Mouse (Mus musculus) liver, embryonic 14.5 days (tissue): ENCODE results near the gene Plbd1. TPM values are rescaled to one million over a fixed set of nuclear protein-coding genes. Genes with fewer than 3 reads are reported as not detected.

Source experiments
- ATAC-seq: fragments of 200-750 bp; cut with Nextera tagmentation; 2 replicates; pipeline ENCODE4 v1.8.0; 2017; ENCODE audit warnings: moderate number of reproducible peaks, mild to moderate bottlenecking, moderate library complexity; ENCODE audit not compliant: insufficient read depth
- DNase-seq, 3 experiments: peaks; one replicate each; pipeline ENCODE4 v3.0.0-alpha.2; 2012 to 2013; ENCODE audit warnings: low read depth in 3 of 3, low spot score in 3 of 3
- H3K27ac ChIP-seq: fragments of 300-500 bp; sonication (generic); 2 replicates; pipeline ENCODE4 v1.5.1; 2014; ENCODE audit warnings: moderate library complexity, mild to moderate bottlenecking, control low read depth, inconsistent platforms
- H3K27me3 ChIP-seq: fragments of 300-500 bp; sonication (generic); 2 replicates; pipeline ENCODE4 v1.6.1; 2014; ENCODE audit warnings: mild to moderate bottlenecking, low read length, moderate library complexity; ENCODE audit not compliant: control insufficient read depth, insufficient read depth
- H3K36me3 ChIP-seq: fragments of 300-500 bp; sonication (generic); replicated peaks from 2 replicates; pipeline ENCODE4 v1.6.1; 2014; ENCODE audit warnings: low read depth; ENCODE audit not compliant: control insufficient read depth, insufficient read depth
- H3K4me1 ChIP-seq, 2 experiments: fragments of 200-500 bp in 1 of 2; fragments of 300-500 bp in 1 of 2; sonication (generic) in 1 of 2; replicated peaks; 2 replicates each; pipeline ENCODE4 v1.6.1; 2012 to 2014; ENCODE audit warnings: antibody characterized with exemption in 1 of 2, inconsistent platforms in 1 of 2, low read length in 1 of 2; ENCODE audit not compliant: control insufficient read depth in 2 of 2, insufficient read depth in 2 of 2
- H3K4me2 ChIP-seq: fragments of 300-500 bp; sonication (generic); 2 replicates; pipeline ENCODE4 v1.6.1; 2014; ENCODE audit warnings: low read depth, mild to moderate bottlenecking, control low read depth, moderate library complexity
- H3K4me3 ChIP-seq, 2 experiments: fragments of 200-500 bp in 1 of 2; fragments of 300-500 bp in 1 of 2; sonication (generic) in 1 of 2; 2 replicates each; pipeline ENCODE4 v1.5.1; 2012 to 2014; ENCODE audit warnings: low read depth in 2 of 2, low read length in 2 of 2, mild to moderate bottlenecking in 2 of 2, control low read depth in 1 of 2, inconsistent platforms in 1 of 2, moderate library complexity in 1 of 2; ENCODE audit not compliant: insufficient read depth in 1 of 2
- H3K9ac ChIP-seq: fragments of 300-500 bp; sonication (generic); replicated peaks from 2 replicates; pipeline ENCODE4 v1.6.1; 2014; ENCODE audit warnings: mild to moderate bottlenecking, control low read depth, moderate library complexity
- H3K9me3 ChIP-seq: fragments of 300-500 bp; sonication (generic); 2 replicates; pipeline ENCODE4 v1.6.1; 2016; ENCODE audit warnings: low read length, mixed read lengths; ENCODE audit not compliant: control insufficient read depth
- CTCF ChIP-seq: IDR thresholded peaks from 2 replicates; pipeline ENCODE4 v1.5.1; 2016; ENCODE audit warnings: antibody characterized with exemption, low read depth, control low read depth
- EP300 ChIP-seq: IDR thresholded peaks from 2 replicates; pipeline ENCODE4 v1.6.1; 2016; ENCODE audit warnings: antibody characterized with exemption, low read depth
- WGBS: fragments of 180-500 bp; shearing (Covaris S2); extraction: QIAGEN DNeasy Blood & Tissue Kit; methylation state at CpG from one replicate; pipeline ENCODE4 v1.1.7; 2014; ENCODE audit not compliant: insufficient replicate concordance; 5-methylcytosine and 5-hydroxymethylcytosine counted together
- polyA plus RNA-seq, 2 experiments: library from polyadenylated mRNA; depleted of rRNA in 1 of 2; stranded (reverse) in 1 of 2; unstranded in 1 of 2; fragments of >200 nt; fragmentation: Nextera tagmentation in 1 of 2; extraction: Ambion mirVana in 1 of 2; gene quantifications; 2 replicates each; pipeline versions ENCODE4 v1.2.1 to v1.2.3; 2012 to 2014

Plbd1 gene
- polyA plus RNA-seq, 2 experiments = 3.9 to 7.6 TPM

DNA sequence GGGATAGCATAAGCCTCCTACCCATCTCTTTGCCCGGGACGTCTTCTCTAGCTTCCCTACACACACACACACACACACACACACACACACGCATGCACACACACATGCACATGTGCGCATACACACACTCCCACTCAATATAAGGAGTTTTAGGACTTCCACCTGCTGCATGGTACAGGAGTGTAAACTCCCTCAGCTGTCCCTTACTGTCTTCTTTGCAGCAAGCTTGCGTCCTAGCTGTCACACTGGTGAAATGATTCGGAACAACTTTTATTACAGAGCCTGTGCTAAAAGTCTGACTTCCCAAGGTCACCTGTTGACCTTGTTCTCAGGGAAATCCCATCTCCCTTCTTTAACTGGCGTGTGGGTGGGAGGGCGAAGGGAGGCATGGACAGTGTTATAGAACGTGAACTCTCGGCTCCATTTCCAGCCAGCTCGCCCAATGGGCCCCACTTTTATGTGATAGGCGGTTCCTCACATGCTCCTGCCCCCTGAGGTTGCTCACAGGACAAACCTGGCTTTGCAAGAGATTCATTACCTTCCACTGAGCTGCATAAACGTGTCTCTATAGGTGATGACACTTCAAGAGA is 29.7 kb downstream of the Plbd1 start:
- Histone ChIP-seq H3K4me1 (peaks cover 0 to 3% of the 10 kb centered on the region in 2 experiments; a peak in 2 of 4 replicates), H3K27ac (no peak overlapping the region), H3K4me2 (no peak overlapping the region), H3K27me3 (no peaks in the 10 kb centered on the region), H3K4me3 (no peak overlapping the region), H3K9ac (no peak overlapping the region), H3K9me3 (no peaks in the 10 kb centered on the region), H3K36me3 (no peaks in the 10 kb centered on the region)
- 66% methylated on average over 13 of the region's 13 CpGs for WGBS
- DNase-seq (no peak), ATAC-seq (no peak)
- TF ChIP-seq EP300 = no peak
- no peak for TF ChIP-seq CTCF

- no peaks in the 10 kb centered on the region for H3K27me3 ChIP-seq
- TF ChIP-seq EP300 (no peak), CTCF (no peak)
- no peak overlapping the region for H3K4me3 ChIP-seq
- ATAC-seq = no peak
- no peaks in the 10 kb centered on the region for H3K9me3 ChIP-seq
- H3K36me3 ChIP-seq = no peaks in the 10 kb centered on the region
- peaks cover 0 to 3% of the 10 kb centered on the region in 2 experiments; a peak in 2 of 4 replicates for H3K4me1 ChIP-seq
- H3K4me2 ChIP-seq = no peak overlapping the region
- 74% methylated on average over 8 of the region's 8 CpGs for WGBS
- no peak overlapping the region for H3K27ac ChIP-seq
- H3K9ac ChIP-seq = no peak overlapping the region
- no peak for DNase-seq
These were observed 30.2 kb downstream of the Plbd1 start for GRCm38 (mm10) chr6:136631519-136631918.

DNA sequence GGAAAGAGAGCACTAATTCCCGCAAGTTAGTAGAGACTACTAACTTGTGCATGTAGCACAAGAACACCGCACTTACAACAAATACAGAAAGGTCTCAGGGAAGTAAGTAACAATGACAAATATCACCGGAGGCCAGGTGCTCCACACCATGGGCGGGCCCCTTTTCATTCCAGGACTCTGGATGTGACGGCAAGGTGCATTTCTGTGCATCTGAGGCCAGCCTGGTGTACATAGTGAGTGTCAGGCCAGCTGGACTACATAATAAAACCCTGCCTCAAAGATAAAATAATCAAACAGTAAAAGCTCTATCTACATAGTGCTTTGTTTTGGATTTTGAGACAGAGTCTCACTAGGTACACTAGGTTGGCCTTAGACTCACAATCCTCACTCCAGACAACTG is 32.1 kb downstream of the Plbd1 start:
- DNase-seq = no peak
- no peak overlapping the region for H3K4me2 ChIP-seq
- no peaks in the 10 kb centered on the region for H3K27me3 ChIP-seq
- H3K36me3 ChIP-seq = no peaks in the 10 kb centered on the region
- peaks cover 0 to 3% of the 10 kb centered on the region in 2 experiments; a peak in 2 of 4 replicates for H3K4me1 ChIP-seq
- H3K9me3 ChIP-seq = no peaks in the 10 kb centered on the region
- H3K9ac ChIP-seq = no peak overlapping the region
- H3K27ac ChIP-seq = no peak overlapping the region
- H3K4me3 ChIP-seq = no peak overlapping the region
- WGBS = 78% methylated on average over 5 of the region's 5 CpGs
- ATAC-seq = no peak
- TF ChIP-seq EP300 (no peak), CTCF (no peak)

DNA sequence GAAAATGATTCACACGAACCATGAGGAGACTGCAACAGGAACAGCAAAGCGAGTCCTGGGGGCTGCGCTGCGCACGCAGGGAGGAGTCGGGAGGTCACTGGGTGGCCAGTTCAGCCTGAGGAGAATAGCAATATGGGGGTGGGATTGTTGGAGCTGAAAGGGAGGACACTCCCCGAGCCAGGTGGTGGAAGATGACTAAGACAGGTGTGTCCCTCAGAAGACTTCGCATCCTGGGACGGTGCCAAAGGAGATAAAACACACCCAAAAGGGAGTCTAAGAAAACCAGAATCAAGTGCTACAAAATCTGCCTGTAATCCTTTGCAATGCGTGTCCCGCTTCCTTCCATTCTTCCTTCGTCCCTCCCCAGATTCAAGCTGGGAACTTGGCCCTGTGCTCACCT is 36.3 kb downstream of the Plbd1 start:
- H3K9ac ChIP-seq = no peak overlapping the region
- ATAC-seq (no peak), DNase-seq (no peak)
- no peak overlapping the region for H3K27ac ChIP-seq
- TF ChIP-seq EP300 (no peak), CTCF (no peak)
- H3K4me3 ChIP-seq = no peak overlapping the region
- 73% methylated on average over 12 of the region's 12 CpGs for WGBS
- H3K4me2 ChIP-seq = no peak overlapping the region
- H3K27me3 ChIP-seq = no peaks in the 10 kb centered on the region
- H3K4me1 ChIP-seq = peaks cover 0 to 3% of the 10 kb centered on the region in 2 experiments; a peak in 2 of 4 replicates
- H3K36me3 ChIP-seq = no peaks in the 10 kb centered on the region
- H3K9me3 ChIP-seq = no peaks in the 10 kb centered on the region

DNA sequence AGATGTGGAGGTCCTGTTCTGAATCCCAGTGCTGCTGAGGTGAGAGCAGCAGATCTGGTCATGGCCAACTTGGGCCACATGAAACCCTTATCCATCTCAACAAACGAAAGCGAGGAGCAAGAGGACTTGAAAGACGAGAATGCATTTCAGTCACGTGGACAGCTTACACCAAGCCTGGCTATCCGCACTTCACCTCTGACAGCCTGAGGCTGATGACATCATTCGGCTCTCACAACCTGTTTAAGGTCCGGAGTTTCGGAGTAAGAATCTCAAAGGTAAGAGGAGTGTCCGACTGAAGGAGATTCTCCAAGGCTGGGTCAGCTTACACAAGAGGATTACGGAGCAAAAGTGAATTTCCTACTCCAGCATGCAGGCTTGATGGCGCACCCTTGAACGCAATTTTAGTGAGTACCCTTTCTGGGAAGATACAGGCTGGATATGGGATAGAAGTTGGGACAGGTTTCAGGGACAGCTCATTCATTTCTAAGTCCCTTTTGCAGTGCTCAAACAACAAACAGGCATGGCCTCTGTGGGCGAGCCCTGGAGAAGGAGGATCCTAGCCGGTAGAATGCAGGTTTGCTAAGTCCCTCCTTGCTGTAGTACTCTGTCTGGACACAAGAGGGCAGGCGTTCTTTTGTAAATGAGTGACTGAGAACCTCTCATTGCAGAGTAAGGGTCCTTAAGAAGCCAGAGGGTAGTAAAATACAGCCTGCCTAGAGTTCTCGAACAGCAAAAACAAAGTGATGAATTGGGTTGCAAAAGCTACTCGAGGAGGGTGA is 41.2 kb downstream of the Plbd1 start:
- Histone ChIP-seq H3K9ac (no peak overlapping the region), H3K9me3 (no peaks in the 10 kb centered on the region), H3K36me3 (no peaks in the 10 kb centered on the region), H3K4me3 (no peak overlapping the region), H3K4me1 (0 out of 4 replicates have a peak, but pooled peaks cover 0 to 1% of the 10 kb centered on the region in 2 experiments), H3K4me2 (peak overlapping the region; percentile 23; the same call in 1 of the 2 replicates), H3K27ac (no peak overlapping the region), H3K27me3 (no peaks in the 10 kb centered on the region)
- ATAC-seq (no peak), DNase-seq (peak; percentile 47 to 56 (median 48))
- peak; percentile 82 for TF ChIP-seq CTCF
- no peak for TF ChIP-seq EP300
- WGBS = 37% methylated on average over 17 of the region's 17 CpGs
